Mouse (Mus musculus) gastrocnemius, postnatal 10 days (tissue): ENCODE measurements around the gene Psmb2. TPM values are rescaled to one million over a fixed set of nuclear protein-coding genes. Genes with fewer than 3 reads are reported as not detected.
A peak's percentile ranks its signal among the peaks of the same experiment; 100 is the strongest.

Source experiments
- DNase-seq: peaks from one replicate; pipeline ENCODE4 v3.0.0; 2021; ENCODE audit warnings: mixed read lengths
- total RNA-seq, 2 experiments: library from RNA; stranded (reverse); gene quantifications; 2 replicates each; pipeline ENCODE4 v1.2.3; 2021

Gene Psmb2
- total RNA-seq, 2 experiments from 2014 or later, result 117 to 119 TPM

- DNase-seq, result no peak
Observed at GRCm38 (mm10) chr4:126732111-126732510, 54.7 kb downstream of the Psmb2 start.

GRCm38 (mm10) chr4:126732531-126733380 lies 55.3 kb downstream of the Psmb2 start:
- no peak for DNase-seq

- no peak for DNase-seq
Observed at GRCm38 (mm10) chr4:126734001-126734603, 56.7 kb downstream of the Psmb2 start.

- DNase-seq, result no peak
Observed at GRCm38 (mm10) chr4:126734700-126735381, 57.4 kb downstream of the Psmb2 start.

GRCm38 (mm10) chr4:126735382-126736000 lies 58.1 kb downstream of the Psmb2 start:
- DNase-seq, result no peak

DNA sequence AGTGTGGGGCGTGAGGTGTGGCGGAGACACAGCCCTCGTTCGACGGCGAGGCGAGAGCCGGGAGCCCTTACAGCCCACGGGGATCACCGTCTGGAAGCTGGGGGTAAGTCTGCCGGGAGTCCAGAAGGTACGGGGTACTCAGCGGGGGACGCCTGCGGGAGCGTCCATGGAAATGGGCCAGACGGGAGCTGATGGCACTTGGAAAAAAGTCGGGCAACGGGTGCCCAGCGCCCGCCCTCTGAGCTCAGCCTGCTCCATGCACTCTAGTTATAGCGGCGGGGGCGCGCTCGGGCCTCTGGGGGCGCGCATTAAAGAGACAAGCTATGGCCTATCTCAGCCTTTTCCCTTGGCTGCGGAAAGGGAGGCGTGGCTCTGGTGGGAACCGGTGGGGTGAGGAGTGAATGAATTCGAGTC lies 58.6 kb downstream of the Psmb2 start, which contains the start of gene Tfap2e:
TSS of gene Tfap2e (minus strand) at position 240 of the 414 bp plus-strand sequence.
- peak; percentile 45 for DNase-seq

GRCm38 (mm10) chr4:126739966-126740676 lies 62.7 kb downstream of the Psmb2 start:
- no peak for DNase-seq

DNA sequence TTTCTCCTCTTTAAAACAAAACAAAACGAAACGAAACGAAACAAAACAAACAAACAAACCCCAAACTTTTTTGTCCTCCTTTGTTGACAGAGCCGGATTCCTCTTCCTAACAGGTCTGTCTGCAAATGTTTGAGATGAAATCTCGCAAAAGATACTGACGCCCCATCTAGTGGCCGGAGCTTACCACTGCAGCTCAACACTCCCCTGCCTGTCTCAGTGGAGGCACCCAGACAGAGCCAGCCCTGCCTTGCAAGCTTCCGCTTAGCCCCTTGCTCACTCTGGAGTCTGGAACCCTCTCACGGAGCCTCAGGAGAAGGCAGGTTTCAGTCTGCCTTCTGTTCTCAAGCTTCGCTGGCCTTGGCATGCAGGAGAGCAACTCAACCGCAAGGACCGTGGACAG lies 64.0 kb downstream of the Psmb2 start:
- peak; percentile 73 for DNase-seq

DNA sequence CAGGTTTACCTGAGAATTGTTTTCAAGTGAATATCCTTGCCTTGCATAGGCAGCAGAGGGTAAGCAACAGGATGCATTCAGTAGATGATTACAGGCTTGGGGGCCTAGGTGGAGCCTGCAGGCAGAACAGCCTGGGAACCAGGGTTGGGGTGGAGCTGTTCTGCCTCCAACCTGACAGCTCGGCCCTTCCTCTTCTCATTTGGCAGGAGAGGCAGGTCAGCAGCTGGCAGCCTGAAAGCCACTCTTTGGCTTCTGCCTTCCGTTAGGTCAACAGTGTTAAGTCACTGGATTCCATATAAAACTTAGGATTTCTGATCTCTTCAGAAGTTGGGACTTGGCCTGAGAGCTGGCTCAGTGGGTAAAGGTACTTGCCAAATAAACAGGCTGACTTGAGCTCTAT lies 65.5 kb downstream of the Psmb2 start:
- no peak for DNase-seq

GRCm38 (mm10) chr4:126743713-126744112 lies 66.3 kb downstream of the Psmb2 start:
- DNase-seq, result no peak

DNA sequence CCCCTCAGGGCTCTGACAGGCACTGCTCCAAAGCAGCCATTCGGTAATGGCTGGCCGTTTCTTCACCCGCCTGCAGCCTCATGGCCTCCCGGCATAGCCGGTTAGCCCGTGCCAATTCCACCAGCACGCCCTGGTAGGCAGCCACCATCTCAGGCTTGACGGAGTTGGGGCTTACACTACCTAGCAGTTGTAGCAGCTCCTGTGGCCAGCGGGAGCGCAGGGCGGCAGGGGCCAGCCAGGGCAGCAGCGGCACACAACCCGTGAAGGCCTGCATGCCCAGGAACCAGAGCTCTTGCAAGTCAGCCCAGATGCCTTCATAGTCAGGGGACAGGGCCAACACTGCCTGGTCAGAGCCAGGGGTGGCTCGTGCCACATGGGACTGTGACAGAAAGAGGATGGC lies 67.4 kb downstream of the Psmb2 start:
- peak; percentile 52 for DNase-seq

GRCm38 (mm10) chr4:126745506-126746193 lies 68.2 kb downstream of the Psmb2 start:
- peak; percentile 62 for DNase-seq

DNA sequence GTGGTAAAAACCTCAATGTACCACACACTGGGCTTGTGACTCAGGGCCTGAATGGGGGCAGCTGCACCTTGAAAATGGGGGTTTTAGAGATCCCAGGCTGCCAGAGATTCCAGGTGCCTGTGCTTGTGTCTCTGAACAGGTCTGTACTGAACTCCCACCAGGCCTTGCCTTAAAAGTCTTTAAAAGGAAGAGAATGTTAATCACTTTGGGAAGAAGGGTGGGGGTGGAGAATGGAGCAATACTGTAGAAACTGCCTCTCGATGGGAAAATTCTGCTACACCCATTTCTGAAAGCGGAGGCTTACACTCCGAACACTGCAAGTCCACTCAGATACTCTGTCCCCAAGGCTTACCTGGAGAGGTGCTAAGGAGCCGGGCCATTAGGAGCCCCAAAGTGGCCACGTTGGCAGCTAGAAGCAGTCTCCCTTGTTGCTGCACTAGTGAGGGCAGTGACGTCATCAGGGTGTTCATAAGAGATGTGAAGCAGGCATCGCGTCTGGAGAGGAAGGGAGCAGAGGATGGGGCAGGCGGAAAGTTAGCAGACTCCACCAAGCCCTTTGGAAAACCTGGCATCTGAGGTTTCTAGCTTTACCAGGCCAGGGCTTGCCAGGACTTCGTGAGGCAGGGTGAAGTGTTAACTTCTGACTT lies 68.9 kb downstream of the Psmb2 start:
- DNase-seq, result no peak

DNA sequence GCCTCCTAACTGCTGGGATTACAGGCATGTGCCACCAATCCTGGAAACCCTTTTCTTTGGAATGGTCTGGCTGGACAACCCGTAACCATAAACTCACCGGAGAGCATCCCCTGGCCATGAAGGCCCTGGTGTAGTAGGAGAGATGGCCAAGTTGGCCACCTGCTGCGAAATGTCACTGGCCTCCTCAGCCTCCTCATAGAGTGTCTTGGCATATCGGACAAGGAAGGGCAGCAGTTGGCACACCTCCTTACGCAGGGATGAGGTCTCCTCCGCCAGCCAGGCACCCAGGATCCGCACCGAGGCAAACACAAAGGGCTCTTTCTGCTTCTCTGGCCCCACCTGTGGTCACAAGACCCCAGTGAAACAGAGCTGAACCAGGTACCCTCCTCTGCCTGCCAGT lies 71.0 kb downstream of the Psmb2 start:
- DNase-seq, result no peak

DNA sequence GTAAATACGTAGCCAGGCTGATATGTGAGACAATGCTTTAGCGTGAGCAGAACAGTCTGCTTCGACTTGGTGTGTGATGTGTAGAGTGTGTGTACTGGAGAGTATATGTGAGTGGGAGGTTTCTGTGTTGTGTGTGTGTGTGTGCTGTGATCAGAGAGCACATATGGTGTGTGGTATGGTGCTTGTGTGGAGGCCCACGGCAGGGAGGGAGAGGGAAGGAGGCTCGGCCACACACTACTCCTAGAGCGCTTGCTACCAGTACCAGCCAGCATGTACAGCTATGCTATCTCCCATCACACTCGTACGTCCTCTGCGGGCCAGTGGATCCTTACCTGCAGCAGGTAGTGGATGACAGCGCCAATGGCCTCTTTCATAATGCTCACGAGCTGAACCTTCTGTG lies 72.1 kb downstream of the Psmb2 start:
- DNase-seq, result no peak

DNA sequence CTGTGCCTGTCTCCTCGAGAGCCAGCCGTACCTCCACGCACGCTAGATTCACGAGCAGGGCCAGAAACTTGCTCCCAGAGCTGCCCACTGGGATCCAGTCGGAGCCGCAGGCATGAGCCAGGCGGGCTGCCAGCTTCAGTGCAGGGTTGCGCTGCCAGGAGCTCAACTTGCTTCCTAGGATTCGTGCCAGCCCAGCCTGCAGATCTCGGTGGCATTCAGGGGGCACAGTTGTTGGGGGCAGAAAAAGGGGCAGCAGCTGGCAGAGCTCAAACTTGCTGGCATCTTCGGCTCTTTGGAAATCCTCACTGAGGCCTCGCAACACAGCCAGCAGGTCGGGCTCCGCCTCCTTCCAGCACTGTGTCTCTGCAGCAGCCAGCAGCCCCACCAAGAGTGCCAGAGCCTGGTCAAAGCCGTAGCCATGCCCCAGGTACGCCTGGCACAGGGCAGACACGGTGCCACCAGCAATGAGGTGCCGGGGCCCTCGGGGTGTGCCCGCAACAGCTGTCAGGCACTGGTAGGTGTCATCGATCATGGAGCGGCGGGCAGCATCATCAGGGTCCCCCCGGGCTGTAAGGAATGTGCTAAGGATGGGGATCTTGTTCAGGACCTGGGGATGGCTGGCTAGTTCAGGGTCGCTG lies 72.7 kb downstream of the Psmb2 start:
- DNase-seq, result peak; percentile 78

GRCm38 (mm10) chr4:126750863-126751555 lies 73.6 kb downstream of the Psmb2 start:
- DNase-seq, result no peak

GRCm38 (mm10) chr4:126751556-126752023 lies 74.2 kb downstream of the Psmb2 start:
- DNase-seq, result peak; percentile 5

DNA sequence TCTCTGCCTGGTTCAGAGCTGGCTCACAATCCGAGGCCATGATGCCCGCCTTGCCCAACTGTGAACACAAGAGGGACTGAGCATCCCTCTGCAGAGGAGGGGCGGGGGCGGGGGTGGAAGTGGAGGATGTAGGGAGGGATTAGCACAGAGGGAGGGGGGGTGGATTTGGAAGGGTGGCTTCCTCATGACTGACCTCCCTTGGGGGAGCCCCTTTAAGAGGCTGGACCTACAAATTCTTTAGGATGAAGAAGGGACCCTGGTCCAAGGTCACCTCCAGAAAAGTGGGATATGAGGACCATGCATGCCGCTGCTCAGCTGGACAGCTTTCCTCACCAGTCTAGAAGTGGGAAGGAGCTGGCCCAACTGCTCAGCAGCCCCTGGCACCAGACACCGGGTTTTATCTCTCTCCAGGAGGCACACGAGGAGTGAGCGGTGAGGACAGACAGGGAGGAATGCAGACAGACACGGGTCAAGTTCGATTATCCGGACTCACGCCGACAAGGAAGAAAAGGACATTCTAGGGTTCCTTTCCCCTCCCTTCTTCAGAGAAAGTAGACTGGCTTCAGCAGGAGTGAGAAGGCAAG lies 74.7 kb downstream of the Psmb2 start:
- peak; percentile 17 for DNase-seq
